Mouse (Mus musculus) megakaryocyte, embryonic 14.5 days (primary cell): ENCODE results near the gene Myt1l.

Experiments used
- FLI1 ChIP-seq: IDR thresholded peaks from 2 replicates; pipeline ENCODE4 v1.6.1; 2012; ENCODE audit warnings: low read length, inconsistent platforms, mixed read lengths
- GATA1 ChIP-seq: IDR thresholded peaks from 3 replicates; pipeline ENCODE4 v1.6.1; 2012; ENCODE audit warnings: mixed read lengths, low read length, inconsistent platforms, borderline replicate concordance

- TF ChIP-seq GATA1 (no peak), FLI1 (no peak)
Measured at GRCm38 (mm10) chr12:29701731-29702316, 173.6 kb downstream of the Myt1l start.
